Mouse (Mus musculus) ovary, postnatal 36 days (tissue): ENCODE measurements around the gene Pkig.
"Not testable (repeated sequence)": the region's sequence is repeated elsewhere in the genome, so short reads cannot be mapped to it uniquely, and the experiment has no call there.

ENCODE experiments used
- DNase-seq: peaks from one replicate; pipeline ENCODE4 v3.0.0; 2022; ENCODE audit warnings: low spot score, mixed read lengths

Pkig gene

GRCm38 (mm10) chr2:163643576-163643971 lies 14.6 kb upstream of the Pkig start:
- no peak for DNase-seq

GRCm38 (mm10) chr2:163644047-163644446 lies 14.1 kb upstream of the Pkig start:
- no peak for DNase-seq

GRCm38 (mm10) chr2:163644575-163645385 lies 13.4 kb upstream of the Pkig start, which contains the start of gene Serinc3:
Gene Serinc3, minus strand, starts transcription at chr2:163645131.
- DNase-seq = peak; percentile 99

- no peak for DNase-seq
These were observed 12.3 kb upstream of the Pkig start for GRCm38 (mm10) chr2:163645700-163646460.

- DNase-seq = no peak
These were observed 11.6 kb upstream of the Pkig start for GRCm38 (mm10) chr2:163646461-163647080.

- not testable (repeated sequence) for DNase-seq
These were observed 2.5 kb upstream of the Pkig start for GRCm38 (mm10) chr2:163655699-163656098.

- no peak for DNase-seq
These were observed 700 bp upstream of the Pkig start for GRCm38 (mm10) chr2:163657486-163657885.

GRCm38 (mm10) chr2:163658941-163659340 lies 755 bp downstream of the Pkig start:
- DNase-seq = no peak

GRCm38 (mm10) chr2:163659431-163659830 lies 1.2 kb downstream of the Pkig start:
- no peak for DNase-seq

- no peak for DNase-seq
These were observed 2.0 kb downstream of the Pkig start for GRCm38 (mm10) chr2:163660103-163660701.

GRCm38 (mm10) chr2:163661371-163661850 lies 3.2 kb downstream of the Pkig start:
- no peak for DNase-seq

- DNase-seq = no peak
These were observed 3.9 kb downstream of the Pkig start for GRCm38 (mm10) chr2:163662076-163662475.

- DNase-seq = no peak
These were observed 4.6 kb downstream of the Pkig start for GRCm38 (mm10) chr2:163662698-163663221.

GRCm38 (mm10) chr2:163663930-163664329 lies 5.7 kb downstream of the Pkig start:
- DNase-seq = no peak

GRCm38 (mm10) chr2:163667045-163667444 lies 8.9 kb downstream of the Pkig start:
- no peak for DNase-seq

GRCm38 (mm10) chr2:163670872-163671594 lies 12.8 kb downstream of the Pkig start:
- no peak for DNase-seq

- no peak for DNase-seq
These were observed 16.2 kb downstream of the Pkig start for GRCm38 (mm10) chr2:163674397-163674796.

GRCm38 (mm10) chr2:163675144-163675619 lies 17.0 kb downstream of the Pkig start:
- DNase-seq = no peak

GRCm38 (mm10) chr2:163675662-163676061 lies 17.5 kb downstream of the Pkig start:
- DNase-seq = no peak

GRCm38 (mm10) chr2:163676321-163676720 lies 18.1 kb downstream of the Pkig start:
- DNase-seq = no peak

- DNase-seq = no peak
These were observed 18.6 kb downstream of the Pkig start for GRCm38 (mm10) chr2:163676745-163677144.
